Mouse (Mus musculus) G1E (cell line): ENCODE measurements around the gene Atp13a4.

ENCODE experiments used
- CTCF ChIP-seq: IDR thresholded peaks from 2 replicates; pipeline ENCODE4 v1.5.1; 2012; ENCODE audit warnings: low read depth, low read length, inconsistent platforms, mixed read lengths
- GATA1 ChIP-seq: IDR thresholded peaks from 2 replicates; pipeline ENCODE4 v1.6.1; 2012; ENCODE audit warnings: borderline replicate concordance, low read length, inconsistent platforms, mixed read lengths

GRCm38 (mm10) chr16:29592171-29592570 is 47.5 kb upstream of the Atp13a4 start:
- no peak for TF ChIP-seq GATA1
- TF ChIP-seq CTCF, result no peak
